Mouse (Mus musculus) kidney, adult 9 months (tissue): ENCODE measurements around the gene Adamtsl5.

Experiments
- DNase-seq: peaks from one replicate; pipeline ENCODE4 v3.0.0; 2022

Gene Adamtsl5

GRCm38 (mm10) chr10:80348244-80348781 is at the start of gene Adamtsl5:
Adamtsl5 (minus strand) TSS chr10:80348412.
- DNase-seq: no peak

DNA sequence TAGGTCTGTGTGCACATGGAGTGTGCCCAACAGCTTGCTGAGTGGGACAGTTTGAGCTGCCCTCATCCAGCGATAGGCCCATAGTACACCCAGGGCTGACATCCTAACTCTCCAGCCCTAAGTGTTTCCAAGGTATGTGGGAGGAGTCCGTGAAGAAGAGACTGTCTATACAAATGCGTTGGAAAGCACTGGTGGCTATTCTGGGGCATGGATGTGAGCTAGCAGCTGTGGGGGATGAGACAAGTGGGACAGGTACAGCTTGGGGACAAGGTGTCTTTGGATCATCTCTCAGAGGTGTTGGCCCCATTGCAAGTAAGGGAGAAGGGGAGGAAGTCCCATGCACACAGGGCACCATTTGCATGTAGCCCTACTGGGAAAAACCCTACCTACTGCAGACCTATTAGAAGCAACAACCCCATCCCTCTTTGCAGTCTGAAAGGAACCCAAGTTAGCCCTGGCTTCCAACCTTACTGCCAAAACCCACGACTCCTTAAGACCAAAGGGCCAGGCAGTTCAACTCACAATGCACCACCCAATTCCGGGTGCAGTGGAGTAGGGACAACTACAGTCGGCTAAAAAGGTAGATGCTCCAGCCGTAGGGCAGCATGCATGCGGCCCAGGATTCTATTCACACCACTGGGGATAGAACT is 49.4 kb upstream of the Adamtsl5 start:
- no peak for DNase-seq

DNA sequence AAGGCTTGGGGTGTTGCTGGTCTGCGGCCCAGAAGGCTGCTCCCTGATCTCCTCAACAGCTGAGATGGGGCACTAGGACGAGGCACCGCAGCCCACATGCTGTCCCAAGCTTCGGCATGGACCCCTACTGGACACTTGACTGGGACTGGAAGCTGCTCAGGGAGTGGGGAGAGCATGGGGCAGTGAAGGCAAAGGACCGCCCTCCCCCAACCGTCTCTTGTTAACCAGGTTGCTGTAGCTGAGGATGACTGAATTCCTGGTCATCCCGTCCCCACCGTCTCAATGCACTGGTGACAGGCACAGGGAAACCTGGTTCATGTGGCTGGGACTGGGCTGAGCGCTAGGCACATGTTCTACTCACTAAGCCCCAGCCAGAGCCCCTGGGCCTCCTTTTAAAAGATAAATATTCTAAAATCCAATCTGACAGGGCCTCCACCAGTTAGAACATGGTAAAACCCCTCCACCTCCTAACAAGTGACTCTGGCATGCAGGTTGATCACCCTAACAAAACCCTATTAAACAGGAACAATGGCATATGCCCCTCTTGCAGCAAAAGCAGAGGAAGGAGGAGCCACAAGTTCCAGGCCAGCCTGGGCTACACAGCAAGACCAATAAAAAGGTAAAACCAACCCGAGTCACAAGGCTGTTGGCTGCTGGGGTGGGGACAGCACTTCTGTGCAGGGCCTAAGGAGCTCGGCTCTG is 48.8 kb upstream of the Adamtsl5 start:
- DNase-seq: no peak

GRCm38 (mm10) chr10:80395025-80395627 is 46.9 kb upstream of the Adamtsl5 start:
- no peak for DNase-seq

DNA sequence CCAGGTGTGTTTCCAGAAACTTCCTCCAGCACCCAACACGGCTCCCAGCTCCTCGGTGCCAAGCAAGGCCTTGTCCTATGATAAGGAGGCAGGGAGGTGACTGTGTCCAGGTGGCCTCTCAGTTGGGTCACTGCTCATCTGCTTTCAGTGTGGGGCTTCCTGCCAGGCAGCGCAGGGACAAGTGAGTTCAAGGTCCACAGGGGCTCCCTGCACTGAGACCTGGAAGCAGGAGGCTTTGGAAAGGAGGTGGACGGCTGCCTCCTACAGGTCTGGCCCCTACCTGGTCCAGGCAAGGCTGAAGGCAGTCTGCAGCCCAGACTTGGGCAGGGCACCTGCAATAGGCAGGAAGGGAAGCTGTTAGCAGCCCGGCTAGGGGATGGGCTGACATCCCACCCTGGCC is 44.5 kb upstream of the Adamtsl5 start:
- peak; percentile 75 for DNase-seq

DNA sequence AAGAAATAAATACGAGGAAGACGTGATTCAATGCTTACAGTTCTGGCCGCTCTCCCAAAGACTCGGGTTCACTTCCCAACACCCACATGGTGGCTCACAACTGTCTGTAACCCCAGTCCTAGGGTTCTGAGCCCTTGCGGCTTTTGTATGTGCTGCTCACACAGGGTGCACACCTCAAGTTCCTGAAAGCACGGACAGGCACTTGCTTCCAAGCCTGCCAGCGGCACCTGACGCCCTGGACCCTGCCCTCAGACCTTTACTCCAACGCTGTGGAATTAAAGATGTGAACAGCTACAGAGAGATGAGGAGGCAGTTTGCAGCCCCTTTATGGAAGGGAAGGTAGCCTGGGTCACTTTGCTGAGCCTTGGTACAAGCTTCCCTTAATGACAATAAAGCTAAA is 42.5 kb upstream of the Adamtsl5 start:
- peak; percentile 68 for DNase-seq

GRCm38 (mm10) chr10:80389185-80389708 is 41.0 kb upstream of the Adamtsl5 start:
- no peak for DNase-seq

- no peak for DNase-seq
Observed at GRCm38 (mm10) chr10:80388731-80389130, 40.5 kb upstream of the Adamtsl5 start.

GRCm38 (mm10) chr10:80387522-80387959 is 39.3 kb upstream of the Adamtsl5 start, which contains the start of gene Mex3d:
Mex3d (minus strand) TSS chr10:80387659.
- peak; percentile 83 for DNase-seq

GRCm38 (mm10) chr10:80386735-80387471 is 38.7 kb upstream of the Adamtsl5 start:
- no peak for DNase-seq

DNA sequence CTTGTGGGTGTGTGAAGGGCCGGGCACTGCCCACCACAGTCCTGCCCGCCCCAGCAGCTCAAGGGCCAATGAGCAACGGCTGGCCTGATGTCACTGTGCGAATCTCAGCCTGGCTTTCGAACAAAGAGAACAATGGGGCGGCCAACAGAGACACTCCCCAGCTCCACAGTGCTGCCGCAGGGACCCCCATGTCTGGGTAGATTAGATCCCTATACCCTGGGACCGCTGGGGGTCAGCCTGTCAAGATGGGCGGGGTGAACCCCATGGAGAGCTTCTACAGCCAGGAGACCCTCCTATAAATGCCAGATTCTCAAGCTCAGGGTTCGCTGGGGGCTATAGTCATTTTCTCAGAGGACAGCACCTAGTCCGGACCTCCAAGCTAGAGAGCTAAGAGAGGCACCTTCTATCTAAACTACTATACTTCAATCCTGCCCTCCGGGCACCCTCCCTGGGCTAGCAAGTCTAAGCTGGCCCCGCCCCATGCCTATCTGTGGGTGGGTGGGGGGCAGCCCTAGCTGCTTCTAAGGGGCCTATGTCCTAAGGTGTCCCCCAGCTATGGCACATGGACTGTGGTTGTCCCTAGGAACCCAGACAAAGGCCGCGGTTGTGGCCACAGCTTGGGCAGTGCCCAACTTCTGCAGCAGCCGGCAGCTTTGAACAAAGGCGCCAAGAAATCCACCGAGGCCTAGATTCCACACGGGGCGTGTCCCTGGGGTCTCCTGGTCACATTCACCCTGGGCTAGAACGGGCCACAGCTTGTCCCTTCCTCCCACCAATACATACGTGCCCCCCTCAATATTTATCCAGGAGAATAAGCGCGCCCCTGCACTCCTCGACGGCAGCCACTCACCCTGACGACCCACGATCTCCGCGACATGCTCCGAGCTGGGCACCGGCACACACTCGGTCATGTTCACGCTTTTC is 37.9 kb upstream of the Adamtsl5 start:
- no peak for DNase-seq

DNA sequence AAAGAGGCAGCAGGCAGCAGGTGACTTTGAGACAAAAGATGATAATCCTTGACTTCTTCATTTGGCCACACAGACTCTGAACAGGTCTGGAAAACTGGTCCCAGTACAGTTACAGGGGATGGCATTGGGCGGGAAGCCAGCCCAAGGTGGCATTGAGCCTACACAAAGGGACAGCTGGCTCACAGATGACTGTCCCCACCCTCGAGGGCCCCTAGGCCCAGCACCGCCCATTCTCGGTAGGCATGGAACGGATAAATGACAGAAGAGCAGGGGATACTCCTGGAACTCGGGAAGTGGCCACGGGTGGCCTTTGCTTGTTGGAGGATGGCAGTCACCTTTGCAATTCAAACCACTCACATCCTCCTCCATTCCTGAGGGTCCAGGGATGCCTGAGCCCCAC is 37.1 kb upstream of the Adamtsl5 start:
- no peak for DNase-seq

- no peak for DNase-seq
Observed at GRCm38 (mm10) chr10:80384709-80385108, 36.5 kb upstream of the Adamtsl5 start.

DNA sequence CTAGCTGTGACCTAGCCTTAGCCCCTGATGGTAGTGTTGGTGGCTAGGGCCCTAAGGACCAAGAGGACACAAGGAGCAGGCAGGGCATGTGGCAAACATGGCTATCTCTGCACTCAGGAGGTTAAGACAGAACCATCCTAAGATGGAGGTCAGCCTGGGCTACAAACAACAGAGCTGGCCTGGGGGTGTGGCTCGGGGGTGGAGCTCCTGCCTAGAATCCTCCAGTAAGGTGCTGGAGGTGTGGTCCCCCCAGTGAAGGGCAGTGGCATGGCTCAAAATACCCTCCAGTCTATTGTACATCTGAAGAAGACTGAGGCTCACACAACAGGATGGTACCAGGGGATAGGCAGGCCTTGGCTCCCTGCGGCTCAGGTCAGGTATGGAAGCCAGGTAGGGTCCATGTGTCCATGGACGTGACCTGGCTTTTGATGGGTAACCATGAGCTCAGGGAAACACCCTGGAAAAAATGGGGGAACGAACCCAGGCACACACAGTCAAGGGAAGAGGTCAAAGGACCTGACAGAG is 36.0 kb upstream of the Adamtsl5 start:
- DNase-seq: no peak

DNA sequence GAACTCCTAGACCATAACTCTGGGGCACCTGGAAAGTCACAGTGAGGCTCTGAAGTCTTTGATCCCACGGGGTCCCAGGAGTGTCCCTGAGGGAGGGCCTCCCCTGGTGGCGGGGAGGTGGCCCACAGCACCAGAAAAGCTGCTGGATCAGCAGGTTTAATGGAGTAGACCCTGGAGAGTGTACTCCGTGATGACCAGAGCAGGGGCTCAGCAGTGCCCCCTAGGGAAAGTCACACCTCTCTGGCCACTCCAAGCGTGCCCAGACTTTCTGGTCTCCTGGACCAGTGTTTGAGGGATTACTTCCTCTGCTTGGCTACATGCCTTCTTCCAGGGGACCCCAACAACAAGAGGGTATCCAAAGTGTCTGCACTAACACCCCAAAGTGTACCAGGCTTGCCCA is 35.2 kb upstream of the Adamtsl5 start:
- no peak for DNase-seq

DNA sequence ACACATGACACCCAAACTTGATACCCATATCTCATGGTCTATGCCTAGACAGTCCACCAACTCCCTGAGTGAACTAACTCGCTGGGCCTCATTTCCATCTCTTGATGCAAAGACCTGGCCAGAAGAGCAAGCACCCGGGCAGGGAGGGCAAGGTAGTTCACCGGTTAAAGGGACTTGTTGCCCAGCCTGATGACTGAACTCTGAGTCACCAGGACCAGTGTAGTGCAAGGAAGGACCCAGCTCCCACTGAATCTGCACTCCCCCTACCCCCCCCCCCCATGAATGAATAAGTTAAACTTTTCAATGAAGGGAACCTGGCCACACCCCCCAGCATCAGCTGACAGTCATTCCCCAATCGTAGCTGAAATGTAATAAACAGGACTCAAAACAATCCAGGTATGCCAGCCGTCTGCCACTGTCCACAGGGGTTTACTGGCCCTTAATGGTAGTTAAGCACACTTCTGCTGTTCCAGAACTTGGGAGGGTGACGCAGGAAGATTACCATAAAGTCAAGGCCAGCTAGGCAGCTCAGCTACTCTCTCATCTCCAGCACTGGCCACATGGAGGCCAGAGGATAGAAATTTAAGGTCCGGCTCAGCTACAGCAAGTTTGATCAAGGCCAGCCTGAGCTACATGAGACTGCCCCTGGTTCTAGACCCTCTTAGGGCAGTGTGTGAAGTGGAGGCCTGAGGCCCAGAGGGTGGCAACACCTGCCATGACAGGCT is 34.6 kb upstream of the Adamtsl5 start:
- no peak for DNase-seq

GRCm38 (mm10) chr10:80377716-80378115 is 29.5 kb upstream of the Adamtsl5 start:
- no peak for DNase-seq

DNA sequence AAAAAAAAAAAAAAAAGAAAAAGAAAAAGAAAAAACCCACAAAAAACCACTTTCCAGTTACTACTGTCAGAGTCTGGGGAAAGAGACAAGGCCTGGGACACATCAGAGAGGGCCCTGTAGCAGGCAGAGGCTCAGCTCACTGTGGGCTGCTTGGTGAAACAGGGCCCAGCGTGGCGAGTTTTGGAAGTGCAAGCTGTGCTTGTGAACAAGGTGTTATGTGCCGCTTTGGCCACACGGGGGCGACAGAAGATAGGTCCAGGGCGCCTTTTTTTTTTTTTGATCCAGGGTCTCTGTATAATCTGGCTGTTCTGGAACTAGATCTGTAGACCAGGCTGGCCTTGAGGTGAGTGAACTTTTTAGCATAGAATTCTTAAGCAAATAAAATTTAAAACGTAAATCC is 27.9 kb upstream of the Adamtsl5 start:
- peak; percentile 93 for DNase-seq

DNA sequence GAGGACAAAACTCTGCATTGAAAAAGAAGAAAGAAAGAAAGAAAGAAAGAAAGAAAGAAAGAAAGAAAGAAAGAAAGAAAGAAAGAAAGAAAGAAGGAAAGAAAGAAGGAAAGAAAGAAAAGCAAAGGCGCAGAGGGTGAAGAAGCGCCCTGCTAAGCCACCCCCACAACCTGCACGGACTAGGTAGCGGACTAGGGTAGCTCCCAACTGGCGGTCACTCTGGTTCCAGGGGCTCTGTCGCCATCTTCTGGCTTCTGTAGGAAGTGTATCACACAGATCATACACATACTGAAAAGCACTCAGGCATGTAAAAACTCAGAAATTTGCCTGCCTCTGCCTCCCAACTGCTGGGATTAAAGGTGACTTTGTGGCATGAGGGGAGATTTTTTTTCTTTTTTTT is 25.9 kb upstream of the Adamtsl5 start:
- peak; percentile 92 for DNase-seq

GRCm38 (mm10) chr10:80372706-80373105 is 24.5 kb upstream of the Adamtsl5 start:
- no peak for DNase-seq

GRCm38 (mm10) chr10:80371983-80372382 is 23.8 kb upstream of the Adamtsl5 start:
- no peak for DNase-seq
